Mouse (Mus musculus) C2C12 (cell line): ENCODE data around the gene Slc7a15.

ENCODE experiments used
- CEBPB ChIP-seq: IDR thresholded peaks from one replicate; pipeline ENCODE4 v1.6.1; 2011; ENCODE audit warnings: low read depth, mild to moderate bottlenecking, control low read depth, moderate library complexity
- CTCF ChIP-seq: IDR thresholded peaks from one replicate; pipeline ENCODE4 v1.5.1; 2011; ENCODE audit not compliant: control insufficient read depth, insufficient read depth, insufficient read length
- FOSL1 ChIP-seq: IDR thresholded peaks from one replicate; pipeline ENCODE4 v1.8.0; 2011; ENCODE audit warnings: mild to moderate bottlenecking, low read length; ENCODE audit not compliant: poor library complexity, insufficient read depth, severe bottlenecking
- MAX ChIP-seq: IDR thresholded peaks from one replicate; pipeline ENCODE4 v1.6.1; 2011; ENCODE audit warnings: mild to moderate bottlenecking, control low read depth
- MYOD1 ChIP-seq: IDR thresholded peaks from one replicate; pipeline ENCODE4 v1.6.1; 2011; ENCODE audit warnings: low read depth; ENCODE audit not compliant: control insufficient read depth, insufficient read length
- MYOG ChIP-seq: IDR thresholded peaks from one replicate; pipeline ENCODE4 v1.6.1; 2011; ENCODE audit not compliant: control insufficient read depth, insufficient read length; ENCODE audit errors: extremely low read depth
- USF1 ChIP-seq: IDR thresholded peaks from one replicate; pipeline ENCODE4 v1.6.1; 2011; ENCODE audit warnings: low read depth, mild to moderate bottlenecking, control low read depth, moderate library complexity

DNA sequence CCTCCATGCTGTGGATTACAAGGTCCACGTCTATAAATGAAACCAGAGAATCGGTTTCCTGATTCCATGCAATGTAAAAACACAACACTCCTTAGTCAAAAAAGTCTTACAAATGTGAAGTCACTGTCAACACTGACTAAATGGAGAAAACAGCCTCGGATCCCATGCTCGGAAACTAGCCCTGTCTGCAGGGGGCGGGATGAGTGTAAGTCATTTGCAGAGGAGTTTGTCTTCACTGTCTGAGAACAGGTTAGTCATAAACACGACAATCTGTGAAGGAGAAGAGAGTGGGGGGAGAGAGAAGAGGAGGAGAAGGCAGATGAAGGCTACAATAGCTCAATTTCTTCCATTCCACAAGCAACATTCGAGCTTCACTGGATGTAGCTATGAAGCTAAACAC is 113.6 kb downstream of the Slc7a15 start:
- TF ChIP-seq MYOD1 (no peak), CTCF (no peak), USF1 (no peak), MAX (no peak), MYOG (no peak), FOSL1 (no peak), CEBPB (no peak)
